Mouse (Mus musculus): Measurements from ENCODE around the gene Zfp580. TPM values are rescaled to one million over a fixed set of nuclear protein-coding genes. Genes with fewer than 3 reads are reported as not detected.
A peak's percentile ranks its signal among the peaks of the same experiment; 100 is the strongest.
"Not testable (repeated sequence)": the region's sequence is repeated elsewhere in the genome, so short reads cannot be mapped to it uniquely, and the experiment has no call there.

The Zfp580 gene
- total RNA-seq (2021): 10 to 100 TPM; 30.5 to 32.5 TPM
- long read RNA-seq, experiment 1, transcript Zfp580-201 (2 exons, 1,096 nt): major isoform, 15 of 16 reads
- long read RNA-seq, experiment 1, partial matches to known transcripts: 0 of 16 reads
- long read RNA-seq, experiment 1, other reads (novel, unspliced or antisense): 1 of 16 reads
- long read RNA-seq, experiment 2, transcript Zfp580-201 (2 exons, 1,096 nt): major isoform, 22 of 23 reads
- long read RNA-seq, experiment 2, partial matches to known transcripts: 0 of 23 reads
- long read RNA-seq, experiment 2, other reads (novel, unspliced or antisense): 1 of 23 reads

DNA sequence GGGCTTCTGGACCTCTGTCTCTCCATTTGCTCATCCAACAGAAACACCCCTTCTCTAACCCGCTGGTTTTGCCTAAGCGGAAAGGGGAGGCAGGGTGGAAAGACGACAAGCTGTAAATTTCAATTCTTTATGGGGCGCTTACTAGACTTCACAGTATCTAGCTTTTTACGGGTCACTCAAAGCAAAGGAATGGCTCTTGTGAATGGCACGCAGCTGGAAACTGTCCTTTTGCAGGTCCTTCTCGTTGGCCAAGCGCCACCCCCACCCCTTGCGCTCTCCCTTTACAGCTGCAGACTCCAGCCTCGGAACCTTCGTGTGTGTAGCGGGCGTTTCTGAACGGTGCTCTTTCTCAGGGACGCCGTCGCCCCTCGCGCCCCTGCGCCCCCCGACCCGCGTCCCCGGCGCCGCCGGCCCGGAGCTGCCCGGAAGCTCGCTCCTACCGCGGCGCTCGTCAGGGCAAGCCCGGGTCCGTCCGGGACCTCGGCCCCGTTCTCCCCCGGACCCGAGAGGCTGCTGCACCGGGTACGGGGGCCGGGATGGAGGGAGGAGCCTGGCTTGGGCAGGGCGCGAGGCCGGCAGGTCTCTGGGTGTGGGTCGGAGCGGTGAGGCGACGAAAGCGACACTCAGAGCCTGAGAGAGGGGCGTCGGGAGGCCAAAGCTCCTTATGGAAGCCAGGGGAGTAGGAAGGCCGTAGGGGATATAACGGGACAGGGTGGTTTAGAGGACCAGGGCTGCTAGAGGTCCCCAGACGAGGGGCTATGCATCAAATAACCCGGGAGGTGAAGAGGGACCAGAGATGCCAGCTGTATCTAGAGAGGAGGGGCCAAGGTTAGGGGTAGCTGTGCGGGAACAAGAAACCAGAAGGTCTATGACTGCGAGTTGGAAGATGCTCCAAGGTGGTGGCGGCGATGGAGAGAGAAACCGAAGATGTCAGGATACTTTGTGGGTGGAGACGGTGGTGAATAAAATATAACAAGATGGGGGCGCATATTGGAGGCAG lies at the start of gene Zfp580:
TSS of gene Zfp580 (plus strand) at position 346 of the 1,000 bp plus-strand sequence.
- H3K27ac ChIP-seq: peak within 1 kb of the TSS; percentile 95
- TF ChIP-seq CTCF (IDR thresholded peaks at IDR 0.05): no peak
- peak; percentile 81 to 83 for DNase-seq (ENCODE audit: extremely low spot score in 1 of 2, low spot score in 2 of 2)
- intact Hi-C loops (cut with DNase I): loop anchor here (2.0 to 10.0 kb wide), 3 partner anchors 55 to 497 kb away; partner anchors contain the start of genes Shisa7 and Zfp579
- peak within 1 kb of the TSS; percentile 67 for H3K4me3 ChIP-seq

DNA sequence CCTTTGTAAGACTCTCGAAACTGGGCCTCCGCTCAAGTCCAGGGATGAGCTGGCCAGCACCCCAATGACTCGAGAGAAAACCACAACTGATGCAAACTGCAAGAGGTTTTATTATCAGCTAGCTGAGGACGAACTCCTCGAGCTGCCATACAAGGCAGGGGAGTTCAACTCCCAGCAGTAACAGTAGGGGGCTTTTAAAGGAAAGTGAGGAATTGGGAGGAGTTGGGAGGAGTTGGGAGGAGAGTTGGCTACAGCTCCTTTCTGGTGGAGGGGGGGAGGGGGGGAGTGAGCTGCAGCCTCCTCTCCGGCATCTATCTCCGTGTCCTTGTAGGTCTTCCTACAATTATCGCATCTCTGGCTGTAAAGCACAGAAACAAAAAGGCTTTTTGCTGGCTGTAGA lies 48.5 kb upstream of the Zfp580 start:
- DNase-seq (ENCODE audit: extremely low spot score in 1 of 2, low spot score in 2 of 2); H3K4me3 ChIP-seq; H3K27ac ChIP-seq; intact Hi-C loops (cut with DNase I): not testable (repeated sequence)

DNA sequence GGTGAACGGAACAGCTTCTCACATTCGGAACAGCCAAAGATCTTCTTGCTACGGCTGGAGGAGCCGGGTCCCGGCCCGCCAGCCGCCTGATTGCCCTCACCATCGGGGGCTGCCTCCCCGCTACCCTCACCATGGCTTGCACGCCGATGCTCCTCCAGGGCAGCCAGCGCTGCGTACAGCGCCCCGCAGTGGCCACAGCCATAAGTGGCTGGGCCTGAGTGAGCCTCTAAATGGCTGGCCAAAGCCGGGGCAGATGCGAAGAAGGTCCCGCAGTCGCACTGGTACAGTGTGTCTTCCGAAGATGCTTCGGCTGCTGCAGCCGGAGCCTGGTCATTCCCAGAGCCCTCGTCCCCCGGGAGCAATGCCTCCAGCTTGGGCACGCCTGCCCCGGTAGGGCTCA lies 43.1 kb upstream of the Zfp580 start:
- intact Hi-C loops (cut with DNase I): no loop called here
- DNase-seq (ENCODE audit: extremely low spot score in 1 of 2, low spot score in 2 of 2): no peak
- H3K27ac ChIP-seq: no peak overlapping the region
- no peak for TF ChIP-seq CTCF (IDR thresholded peaks at IDR 0.05)
- no peak overlapping the region for H3K4me3 ChIP-seq

DNA sequence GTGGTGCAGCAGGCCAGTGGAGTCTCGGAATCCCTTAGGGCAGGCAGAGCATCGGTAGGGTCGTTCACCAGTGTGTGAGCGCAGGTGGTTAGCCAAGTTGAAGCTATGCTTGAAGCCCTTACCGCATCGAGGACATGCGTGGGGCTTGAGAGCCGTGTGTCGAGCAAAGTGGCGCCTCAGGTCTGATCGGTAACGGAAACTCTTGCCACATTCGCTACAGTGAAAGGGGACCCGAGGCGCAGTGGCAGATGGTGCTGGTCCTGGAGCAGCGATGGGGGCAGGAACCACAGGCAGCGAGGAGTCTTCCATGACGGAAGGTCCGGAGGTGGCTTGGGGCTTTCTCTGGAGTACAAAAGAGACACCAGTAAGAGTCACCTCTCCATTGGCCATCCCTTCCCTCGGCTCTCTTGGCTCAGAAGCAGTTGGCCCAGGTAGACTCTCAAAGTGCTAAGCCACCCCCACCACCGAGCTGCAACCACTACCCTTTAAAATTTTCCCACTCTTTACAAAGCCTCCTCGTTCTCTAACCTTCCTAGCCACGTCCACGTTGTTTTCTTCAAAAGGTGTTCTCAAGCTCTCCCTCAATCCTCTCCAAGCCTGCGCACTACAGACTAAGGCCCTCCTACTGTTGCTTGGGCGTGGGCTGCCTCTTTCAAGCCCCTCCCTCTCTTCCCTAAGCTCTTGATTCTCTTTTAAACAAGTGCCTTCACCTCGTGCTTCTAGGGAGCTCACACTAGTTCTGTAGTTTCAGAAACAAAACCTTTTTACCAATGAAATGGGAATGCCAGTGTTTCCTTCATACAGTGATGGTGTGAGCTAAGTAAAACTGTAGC lies 38.4 kb upstream of the Zfp580 start:
- TF ChIP-seq CTCF (IDR thresholded peaks at IDR 0.05): no peak
- intact Hi-C loops (cut with DNase I): no loop called here
- H3K27ac ChIP-seq: no peak overlapping the region
- DNase-seq (ENCODE audit: extremely low spot score in 1 of 2, low spot score in 2 of 2): no peak
- H3K4me3 ChIP-seq: no peak overlapping the region

DNA sequence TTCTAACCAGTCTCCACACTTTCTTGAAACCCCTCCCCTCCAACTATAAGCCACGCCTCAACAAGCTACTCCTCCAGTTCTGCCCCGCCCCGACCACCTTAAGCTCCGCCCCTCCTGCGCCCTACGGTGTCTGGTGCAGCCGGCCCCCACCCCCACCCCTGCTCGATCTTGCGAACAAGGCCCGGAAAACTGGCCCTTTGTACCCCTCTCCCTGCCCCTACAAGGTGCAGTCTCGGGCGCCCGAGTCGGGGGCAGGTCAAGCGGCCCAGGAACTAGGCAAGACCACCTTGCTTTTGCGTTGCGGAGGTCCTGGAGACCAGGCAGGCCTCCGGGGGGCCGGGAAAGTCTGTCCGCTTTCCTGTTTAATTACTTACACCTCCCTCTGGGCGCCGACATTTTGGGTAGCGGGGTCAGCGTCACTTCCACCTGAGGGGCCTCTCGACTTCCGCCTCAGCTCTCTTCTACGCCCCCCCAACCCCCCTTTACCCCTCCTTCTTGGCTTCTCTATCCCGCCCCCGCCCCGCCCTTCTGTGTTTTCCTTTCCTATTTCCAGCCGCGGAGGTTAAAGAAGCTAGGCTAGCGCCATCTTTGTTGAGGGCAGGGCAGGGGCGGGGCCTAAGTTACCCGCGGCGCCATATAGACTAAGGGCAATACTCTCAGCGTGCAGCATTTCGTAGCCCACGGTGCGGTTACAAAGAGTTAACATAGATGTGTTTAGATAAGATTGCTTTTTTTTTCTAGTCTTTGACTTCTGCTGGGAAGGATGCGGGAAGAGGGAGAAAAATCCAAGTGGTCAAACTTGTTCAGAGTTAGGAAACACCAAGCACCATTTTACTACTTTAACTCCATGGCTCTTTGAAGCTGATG lies 36.9 kb upstream of the Zfp580 start, which contains the start of the genes Zfp524 and Fiz1:
TSS of gene Zfp524 (plus strand) at position 165 of the 867 bp plus-strand sequence.
TSS of gene Fiz1 (minus strand) at position 447 of the 867 bp plus-strand sequence.
- H3K4me3 ChIP-seq: peak within 1 kb of the TSS; percentile 95
- no peak; the same call in 1 of the 2 replicates for TF ChIP-seq CTCF (IDR thresholded peaks at IDR 0.05)
- peak; percentile 95 to 97 for DNase-seq (ENCODE audit: extremely low spot score in 1 of 2, low spot score in 2 of 2)
- intact Hi-C loops (cut with DNase I): loop anchor here (1.0 to 2.0 kb wide), 2 partner anchors 18 to 24 kb away; partner anchors contain the start of genes Zfp579 and Zfp784
- H3K27ac ChIP-seq: peak within 1 kb of the TSS; percentile 99

DNA sequence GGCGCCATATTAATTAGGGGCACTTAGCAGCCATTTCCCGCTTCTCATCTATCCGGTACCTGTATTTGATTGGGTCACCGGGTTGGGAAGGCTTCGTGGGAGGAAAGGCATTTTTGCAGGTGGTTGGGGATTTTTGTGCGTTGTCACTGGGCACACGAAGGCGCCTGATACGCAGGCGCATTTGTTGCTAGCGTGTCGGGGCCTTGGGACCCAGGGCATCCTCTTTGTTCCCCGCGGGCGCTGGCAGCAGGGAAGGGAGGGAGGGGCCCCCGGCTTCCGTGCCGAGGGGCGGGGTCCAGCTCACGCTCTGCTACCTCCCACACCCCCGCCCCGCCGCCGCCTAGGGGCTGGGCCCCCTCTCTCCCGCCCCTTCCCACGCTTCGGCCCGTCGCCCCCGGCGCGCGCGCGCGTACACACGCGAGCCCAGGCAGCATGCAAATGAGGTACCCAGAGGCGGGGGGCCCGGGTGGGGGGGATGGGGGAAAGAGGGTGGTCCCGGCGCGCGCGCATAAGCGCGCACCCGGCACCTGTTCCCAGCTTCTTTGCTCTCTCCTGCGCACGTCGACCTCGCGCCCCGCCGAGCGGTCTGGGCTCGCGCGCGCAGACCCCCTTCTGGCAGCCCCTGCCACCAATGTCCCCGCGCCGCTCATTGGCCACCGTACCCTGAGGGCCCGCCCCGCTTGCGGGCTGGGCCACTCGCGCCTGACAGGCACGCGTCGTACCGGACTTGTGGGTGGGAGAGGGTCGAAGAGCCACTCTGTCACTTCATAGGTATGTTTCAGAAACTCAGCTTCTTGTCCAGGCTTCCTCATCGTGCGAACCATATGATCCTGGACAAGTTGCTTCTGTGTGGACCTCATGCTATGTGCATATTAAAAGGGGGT lies 36.0 kb upstream of the Zfp580 start, which contains the start of gene Gm44973:
TSS of gene Gm44973 (plus strand) at position 379 of the 884 bp plus-strand sequence.
- peak within 1 kb of the TSS; percentile 95 for H3K4me3 ChIP-seq
- TF ChIP-seq CTCF (IDR thresholded peaks at IDR 0.05): no peak; the same call in 1 of the 2 replicates
- H3K27ac ChIP-seq: peak within 1 kb of the TSS; percentile 99
- DNase-seq (ENCODE audit: extremely low spot score in 1 of 2, low spot score in 2 of 2): peak; percentile 84 to 93
- intact Hi-C loops (cut with DNase I): loop anchor here (2.0 kb wide), 1 partner anchor 23 kb away; the partner anchor contains the start of gene Zfp784

DNA sequence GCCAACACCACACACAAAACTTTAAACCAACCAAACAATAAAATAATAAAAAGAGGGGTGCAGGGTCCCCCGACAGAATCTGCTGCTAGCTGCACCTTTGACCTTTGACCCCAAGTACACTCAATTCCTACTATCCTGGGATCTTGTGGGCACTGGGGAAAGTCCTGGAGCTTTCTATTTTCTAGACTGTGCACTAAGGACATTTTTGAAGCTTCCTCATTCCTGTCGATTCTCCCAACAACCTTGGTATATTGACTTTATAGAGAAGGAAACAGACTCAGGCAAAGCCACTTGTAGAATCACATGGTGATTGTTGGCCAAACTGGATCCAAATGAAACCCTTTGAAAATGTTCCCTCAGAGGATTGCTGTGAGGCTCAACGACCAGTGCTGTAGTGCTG lies 35.3 kb upstream of the Zfp580 start:
- TF ChIP-seq CTCF (IDR thresholded peaks at IDR 0.05): no peak
- DNase-seq (ENCODE audit: extremely low spot score in 1 of 2, low spot score in 2 of 2): no peak
- intact Hi-C loops (cut with DNase I): no loop called here
- H3K4me3 ChIP-seq: peak overlapping the region; percentile 95
- H3K27ac ChIP-seq: peak overlapping the region; percentile 97

DNA sequence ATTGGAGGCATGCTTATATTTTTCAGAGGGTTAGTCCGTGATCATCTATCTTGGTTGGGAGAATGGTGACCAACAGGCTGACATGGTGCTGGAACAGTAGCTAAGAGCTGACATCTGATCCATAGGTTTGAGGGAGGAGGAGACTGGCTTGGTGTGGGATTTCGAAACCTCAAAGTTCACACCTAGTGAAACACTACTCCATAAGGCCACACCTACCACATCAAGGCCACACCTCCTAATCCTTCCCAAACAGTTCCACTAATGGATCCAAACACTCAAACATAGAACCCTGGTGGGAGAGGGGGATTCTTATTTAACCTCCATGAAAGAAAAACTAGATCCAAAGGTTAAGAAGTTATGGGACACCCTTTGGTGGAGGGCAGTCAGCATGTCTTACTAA lies 34.4 kb upstream of the Zfp580 start:
- Histone ChIP-seq H3K27ac (no peak overlapping the region), H3K4me3 (no peak overlapping the region)
- intact Hi-C loops (cut with DNase I): no loop called here
- DNase-seq (ENCODE audit: extremely low spot score in 1 of 2, low spot score in 2 of 2): no peak
- TF ChIP-seq CTCF (IDR thresholded peaks at IDR 0.05): no peak

DNA sequence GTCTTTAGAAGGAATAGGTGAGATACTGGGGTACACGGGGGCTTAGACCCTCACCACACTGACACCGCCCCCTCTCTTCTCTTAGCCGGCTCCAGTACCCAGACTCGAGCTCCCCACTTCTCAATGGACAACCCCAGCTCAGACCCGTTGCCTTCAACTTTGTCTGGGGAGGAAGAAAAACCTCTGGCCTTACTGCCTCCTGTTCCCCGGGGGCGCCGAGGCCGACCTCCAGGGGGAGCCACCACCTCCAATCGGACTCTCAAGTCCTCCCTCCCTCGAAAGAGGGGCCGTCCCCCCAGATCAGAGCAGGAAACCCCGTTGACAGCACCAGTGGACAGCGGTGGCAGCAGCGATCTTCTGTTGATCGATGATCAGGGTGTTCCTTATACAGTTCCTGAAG lies 34.0 kb upstream of the Zfp580 start:
- intact Hi-C loops (cut with DNase I): no loop called here
- TF ChIP-seq CTCF (IDR thresholded peaks at IDR 0.05): peak; percentile 22
- DNase-seq (ENCODE audit: extremely low spot score in 1 of 2, low spot score in 2 of 2): no peak
- Histone ChIP-seq H3K27ac (no peak overlapping the region), H3K4me3 (no peak overlapping the region)
